Mouse (Mus musculus): ENCODE measurements at regions not wholly inside any gene's neighbourhood (a gene's known extent, or its start where the extent isn't known, plus 50 kb on each side); places are given as distances from the start of the nearest gene placed in this dataset.

GRCm38 (mm10) chrX:7445035-7445434, 69.4 kb upstream of the Usp27x start:
- Histone ChIP-seq H3K9ac (replicated peaks) (no peak overlapping the region), H3K27me3 (ENCODE audit: control insufficient read depth, insufficient read depth, low read length) (no peaks in the 10 kb centered on the region), H3K36me3 (replicated peaks; ENCODE audit: control insufficient read depth, insufficient read depth, low read depth) (no peaks in the 10 kb centered on the region), H3K4me2 (ENCODE audit: low read depth) (no peak overlapping the region), H3K4me3 (ENCODE audit: insufficient read depth in 1 of 2, low read depth in 2 of 2, low read length in 2 of 2) (no peak overlapping the region), H3K27ac (no peak overlapping the region), H3K4me1 (replicated peaks; ENCODE audit: control insufficient read depth in 2 of 2, insufficient read depth in 2 of 2, low read length in 1 of 2) (no peaks in the 10 kb centered on the region; a peak in 1 of 4 replicates), H3K9me3 (ENCODE audit: control insufficient read depth, low read length) (no peaks in the 10 kb centered on the region)
- no peak for DNase-seq (ENCODE audit: low read depth in 3 of 3, low spot score in 3 of 3)
- WGBS (ENCODE audit: insufficient replicate concordance): 56% methylated on average over 3 of the region's 3 CpGs
- TF ChIP-seq CTCF (IDR thresholded peaks at IDR 0.05; ENCODE audit: low read depth) (no peak), EP300 (IDR thresholded peaks at IDR 0.05; ENCODE audit: low read depth) (no peak)
- ATAC-seq (ENCODE audit: insufficient read depth): no peak

- ATAC-seq (ENCODE audit: insufficient read depth) (no peak), DNase-seq (ENCODE audit: low read depth in 3 of 3, low spot score in 3 of 3) (no peak)
- TF ChIP-seq EP300 (IDR thresholded peaks at IDR 0.05; ENCODE audit: low read depth) (no peak), CTCF (IDR thresholded peaks at IDR 0.05; ENCODE audit: low read depth) (no peak)
- Histone ChIP-seq H3K4me2 (ENCODE audit: low read depth) (no peak overlapping the region), H3K9me3 (ENCODE audit: control insufficient read depth, low read length) (no peaks in the 10 kb centered on the region), H3K27ac (no peak overlapping the region), H3K4me3 (ENCODE audit: insufficient read depth in 1 of 2, low read depth in 2 of 2, low read length in 2 of 2) (no peak overlapping the region), H3K27me3 (ENCODE audit: control insufficient read depth, insufficient read depth, low read length) (no peaks in the 10 kb centered on the region), H3K4me1 (replicated peaks; ENCODE audit: control insufficient read depth in 2 of 2, insufficient read depth in 2 of 2, low read length in 1 of 2) (no peaks in the 10 kb centered on the region; a peak in 1 of 4 replicates), H3K36me3 (replicated peaks; ENCODE audit: control insufficient read depth, insufficient read depth, low read depth) (no peaks in the 10 kb centered on the region), H3K9ac (replicated peaks) (no peak overlapping the region)
- WGBS (ENCODE audit: insufficient replicate concordance): 33% methylated on average over 5 of the region's 6 CpGs
These were observed 69.0 kb upstream of the Usp27x start for GRCm38 (mm10) chrX:7444583-7444982.

GRCm38 (mm10) chrX:7443996-7444421, 68.4 kb upstream of the Usp27x start:
- no peaks in the 10 kb centered on the region; a peak in 1 of 4 replicates for H3K4me1 ChIP-seq (replicated peaks; ENCODE audit: control insufficient read depth in 2 of 2, insufficient read depth in 2 of 2, low read length in 1 of 2)
- TF ChIP-seq CTCF (IDR thresholded peaks at IDR 0.05; ENCODE audit: low read depth): no peak
- no peak for TF ChIP-seq EP300 (IDR thresholded peaks at IDR 0.05; ENCODE audit: low read depth)
- DNase-seq (ENCODE audit: low read depth in 3 of 3, low spot score in 3 of 3) (peak in 1 of 3 experiments; percentile 3), ATAC-seq (ENCODE audit: insufficient read depth) (no peak)
- H3K9me3 ChIP-seq (ENCODE audit: control insufficient read depth, low read length): no peaks in the 10 kb centered on the region
- no peak overlapping the region for H3K4me2 ChIP-seq (ENCODE audit: low read depth)
- no peak overlapping the region for H3K4me3 ChIP-seq (ENCODE audit: insufficient read depth in 1 of 2, low read depth in 2 of 2, low read length in 2 of 2)
- no peak overlapping the region for H3K9ac ChIP-seq (replicated peaks)
- 18% methylated on average over 6 of the region's 6 CpGs for WGBS (ENCODE audit: insufficient replicate concordance)
- no peaks in the 10 kb centered on the region for H3K36me3 ChIP-seq (replicated peaks; ENCODE audit: control insufficient read depth, insufficient read depth, low read depth)
- no peaks in the 10 kb centered on the region for H3K27me3 ChIP-seq (ENCODE audit: control insufficient read depth, insufficient read depth, low read length)
- H3K27ac ChIP-seq: no peak overlapping the region

- Histone ChIP-seq H3K4me2 (ENCODE audit: low read depth) (no peak overlapping the region), H3K9me3 (ENCODE audit: control insufficient read depth, low read length) (no peaks in the 10 kb centered on the region), H3K4me1 (replicated peaks; ENCODE audit: control insufficient read depth in 2 of 2, insufficient read depth in 2 of 2, low read length in 1 of 2) (no peaks in the 10 kb centered on the region), H3K36me3 (replicated peaks; ENCODE audit: control insufficient read depth, insufficient read depth, low read depth) (no peaks in the 10 kb centered on the region), H3K9ac (replicated peaks) (no peak overlapping the region), H3K4me3 (ENCODE audit: insufficient read depth in 1 of 2, low read depth in 2 of 2, low read length in 2 of 2) (no peak overlapping the region), H3K27ac (no peak overlapping the region), H3K27me3 (ENCODE audit: control insufficient read depth, insufficient read depth, low read length) (no peaks in the 10 kb centered on the region)
- ATAC-seq (ENCODE audit: insufficient read depth) (no peak), DNase-seq (ENCODE audit: low read depth in 3 of 3, low spot score in 3 of 3) (no peak)
- TF ChIP-seq EP300 (IDR thresholded peaks at IDR 0.05; ENCODE audit: low read depth) (no peak), CTCF (IDR thresholded peaks at IDR 0.05; ENCODE audit: low read depth) (no peak)
- WGBS (ENCODE audit: insufficient replicate concordance): 52% methylated on average over 2 of the region's 2 CpGs
These were observed 59.9 kb upstream of the Usp27x start for GRCm38 (mm10) chrX:7435375-7436042.

- WGBS (ENCODE audit: insufficient replicate concordance): 19% methylated on average over 2 of the region's 2 CpGs
- Histone ChIP-seq H3K4me2 (ENCODE audit: low read depth) (no peak overlapping the region), H3K4me3 (ENCODE audit: insufficient read depth in 1 of 2, low read depth in 2 of 2, low read length in 2 of 2) (no peak overlapping the region), H3K9me3 (ENCODE audit: control insufficient read depth, low read length) (no peaks in the 10 kb centered on the region), H3K9ac (replicated peaks) (no peak overlapping the region), H3K4me1 (replicated peaks; ENCODE audit: control insufficient read depth in 2 of 2, insufficient read depth in 2 of 2, low read length in 1 of 2) (no peaks in the 10 kb centered on the region), H3K27me3 (ENCODE audit: control insufficient read depth, insufficient read depth, low read length) (no peaks in the 10 kb centered on the region), H3K27ac (no peak overlapping the region), H3K36me3 (replicated peaks; ENCODE audit: control insufficient read depth, insufficient read depth, low read depth) (no peaks in the 10 kb centered on the region)
- TF ChIP-seq CTCF (IDR thresholded peaks at IDR 0.05; ENCODE audit: low read depth): no peak
- TF ChIP-seq EP300 (IDR thresholded peaks at IDR 0.05; ENCODE audit: low read depth): no peak
- ATAC-seq (ENCODE audit: insufficient read depth) (no peak), DNase-seq (ENCODE audit: low read depth in 3 of 3, low spot score in 3 of 3) (no peak)
These were observed 58.6 kb upstream of the Usp27x start for GRCm38 (mm10) chrX:7434268-7434667.
